Mouse (Mus musculus) urinary bladder, postnatal 10 days (tissue): ENCODE results near the gene Cux1.
"Not testable (repeated sequence)": the region's sequence is repeated elsewhere in the genome, so short reads cannot be mapped to it uniquely, and the experiment has no call there.

Experiments used
- DNase-seq: peaks from one replicate; pipeline ENCODE4 v3.0.0; 2022; ENCODE audit warnings: low spot score

The Cux1 gene

GRCm38 (mm10) chr5:136474086-136474485, 93.2 kb downstream of the Cux1 start:
- no peak for DNase-seq

- DNase-seq, result no peak
Observed at GRCm38 (mm10) chr5:136473337-136473736, 94.0 kb downstream of the Cux1 start.

- no peak for DNase-seq
Observed at GRCm38 (mm10) chr5:136472846-136473245, 94.4 kb downstream of the Cux1 start.

GRCm38 (mm10) chr5:136470985-136471735, 96.1 kb downstream of the Cux1 start:
- DNase-seq, result not testable (repeated sequence)

GRCm38 (mm10) chr5:136469301-136469700, 98.0 kb downstream of the Cux1 start:
- no peak for DNase-seq

GRCm38 (mm10) chr5:136467360-136467999, 99.8 kb downstream of the Cux1 start:
- DNase-seq, result no peak

GRCm38 (mm10) chr5:136465770-136466406, 101.4 kb downstream of the Cux1 start:
- no peak for DNase-seq

GRCm38 (mm10) chr5:136465366-136465765, 101.9 kb downstream of the Cux1 start:
- no peak for DNase-seq

GRCm38 (mm10) chr5:136464849-136465248, 102.4 kb downstream of the Cux1 start:
- no peak for DNase-seq

GRCm38 (mm10) chr5:136464128-136464527, 103.2 kb downstream of the Cux1 start:
- DNase-seq, result no peak

GRCm38 (mm10) chr5:136462613-136463012, 104.7 kb downstream of the Cux1 start:
- no peak for DNase-seq

- DNase-seq, result no peak
Observed at GRCm38 (mm10) chr5:136459901-136460300, 107.4 kb downstream of the Cux1 start.

- DNase-seq, result no peak
Observed at GRCm38 (mm10) chr5:136458893-136459499, 108.3 kb downstream of the Cux1 start.

- no peak for DNase-seq
Observed at GRCm38 (mm10) chr5:136458102-136458863, 109.0 kb downstream of the Cux1 start.

GRCm38 (mm10) chr5:136456395-136456794, 110.9 kb downstream of the Cux1 start:
- DNase-seq, result no peak

- DNase-seq, result no peak
Observed at GRCm38 (mm10) chr5:136452681-136453080, 114.6 kb downstream of the Cux1 start.

GRCm38 (mm10) chr5:136449801-136450200, 117.5 kb downstream of the Cux1 start:
- no peak for DNase-seq

GRCm38 (mm10) chr5:136445967-136446366, 121.3 kb downstream of the Cux1 start:
- DNase-seq, result no peak

GRCm38 (mm10) chr5:136442238-136443187, 124.8 kb downstream of the Cux1 start:
- DNase-seq, result no peak

- DNase-seq, result no peak
Observed at GRCm38 (mm10) chr5:136429647-136430046, 137.6 kb downstream of the Cux1 start.
